Mouse (Mus musculus): ENCODE measurements around the gene Sfxn2. TPM values are rescaled to one million over a fixed set of nuclear protein-coding genes. Genes with fewer than 3 reads are reported as not detected.

Gene Sfxn2
- polyA plus RNA-seq, 1 experiment from 2014 or later = 9.4 TPM

DNA sequence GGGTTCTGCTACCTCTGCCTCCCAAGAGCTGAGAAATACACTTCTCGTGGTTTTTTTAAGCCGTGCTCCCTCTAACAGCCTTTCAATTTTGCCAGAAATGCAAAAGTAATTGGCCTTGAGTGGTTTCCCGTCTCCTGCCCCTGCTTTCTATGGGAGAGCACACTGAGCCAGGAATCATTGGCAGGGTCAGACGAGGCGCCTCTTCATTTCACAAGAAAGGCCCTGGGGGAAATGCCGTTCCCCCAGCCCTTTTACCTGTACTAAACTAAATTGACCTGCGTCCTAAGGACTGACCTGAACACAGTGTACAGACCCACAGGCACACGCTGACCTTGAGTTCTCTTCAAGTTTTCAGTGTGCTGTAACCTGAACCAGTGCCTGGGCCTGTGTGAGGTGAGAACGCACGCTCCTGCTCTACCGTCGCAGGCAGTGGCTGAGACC is 72.9 kb downstream of the Sfxn2 start:
- no peak for ATAC-seq (ENCODE audit: low FRiP score, low TSS enrichment)
- no peak overlapping the region for H3K9ac ChIP-seq (ENCODE audit: low read length)
- 79% methylated on average over 12 of the region's 12 CpGs for WGBS
- no peaks in the 10 kb centered on the region for H3K9me3 ChIP-seq (ENCODE audit: control insufficient read depth, low read length)
- H3K4me1 ChIP-seq (replicated peaks; ENCODE audit: control insufficient read depth, insufficient read depth) = peaks cover 26% of the 10 kb centered on the region
- DNase-seq (ENCODE audit: low spot score) = no peak
- H3K27ac ChIP-seq (replicated peaks) = no peak overlapping the region
- H3K4me2 ChIP-seq (replicated peaks; ENCODE audit: low read depth) = no peak overlapping the region
- no peak overlapping the region for H3K4me3 ChIP-seq (ENCODE audit: low read depth, low read length)
- H3K27me3 ChIP-seq (ENCODE audit: control insufficient read depth, insufficient read depth, low read length) = no peaks in the 10 kb centered on the region
- H3K36me3 ChIP-seq (ENCODE audit: control insufficient read depth, insufficient read depth, low read length) = peaks cover 4% of the 10 kb centered on the region; the same call in 1 of the 2 replicates
- TF ChIP-seq EP300 (optimal IDR thresholded peaks at IDR 0.05) (no peak), CTCF (IDR thresholded peaks at IDR 0.05; ENCODE audit: low read depth) (no peak)

DNA sequence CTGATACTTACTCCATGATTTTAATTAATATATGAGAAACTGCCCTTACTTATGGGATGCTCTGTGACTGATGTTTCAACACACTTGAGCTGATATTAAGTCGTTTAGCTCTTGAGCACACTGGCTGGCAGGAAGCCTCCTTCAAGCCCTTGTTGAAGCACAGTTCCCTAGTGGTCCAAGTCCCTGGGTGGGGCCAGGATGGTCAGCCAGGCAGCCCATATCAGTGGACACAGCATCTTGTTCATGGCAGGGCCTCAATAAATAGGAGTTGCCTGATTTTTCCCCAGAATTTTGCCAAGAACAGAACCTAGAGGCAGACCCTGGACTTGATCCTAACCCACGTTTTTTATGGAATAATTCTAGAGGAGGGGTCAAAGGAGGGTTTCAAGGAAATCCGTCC is 74.1 kb downstream of the Sfxn2 start:
- H3K27me3 ChIP-seq (ENCODE audit: control insufficient read depth, insufficient read depth, low read length) = no peaks in the 10 kb centered on the region
- no peak for ATAC-seq (ENCODE audit: low FRiP score, low TSS enrichment)
- 45% methylated on average over 3 of the region's 3 CpGs for WGBS
- no peak overlapping the region for H3K4me2 ChIP-seq (replicated peaks; ENCODE audit: low read depth)
- H3K9me3 ChIP-seq (ENCODE audit: control insufficient read depth, low read length) = no peaks in the 10 kb centered on the region
- peaks cover 18% of the 10 kb centered on the region for H3K4me1 ChIP-seq (replicated peaks; ENCODE audit: control insufficient read depth, insufficient read depth)
- no peak for DNase-seq (ENCODE audit: low spot score)
- TF ChIP-seq CTCF (IDR thresholded peaks at IDR 0.05; ENCODE audit: low read depth) (no peak), EP300 (optimal IDR thresholded peaks at IDR 0.05) (no peak)
- no peak overlapping the region for H3K9ac ChIP-seq (ENCODE audit: low read length)
- peaks cover 5% of the 10 kb centered on the region; the same call in 1 of the 2 replicates for H3K36me3 ChIP-seq (ENCODE audit: control insufficient read depth, insufficient read depth, low read length)
- H3K27ac ChIP-seq (replicated peaks) = no peak overlapping the region
- H3K4me3 ChIP-seq (ENCODE audit: low read depth, low read length) = no peak overlapping the region

Other genes with a start within 250 kb of the Sfxn2 start
- gene Psd, start 246.2 kb upstream of the Sfxn2 start, polyA plus RNA-seq (2015; fragmentation: Nextera tagmentation; extraction: Ambion mirVana) = 44.9 and 59.2 TPM in 2 replicates
- gene Fbxl15, start 245.2 kb upstream of the Sfxn2 start, polyA plus RNA-seq (2015; fragmentation: Nextera tagmentation; extraction: Ambion mirVana) = 13.2 and 14.8 TPM in 2 replicates
- 75.3 and 77.5 TPM in 2 replicates for gene Cuedc2, start 234.7 kb upstream of the Sfxn2 start, polyA plus RNA-seq (2015; fragmentation: Nextera tagmentation; extraction: Ambion mirVana)
- 5.3 and 7.7 TPM in 2 replicates for gene Mfsd13a, start 232.2 kb upstream of the Sfxn2 start, polyA plus RNA-seq (2015; fragmentation: Nextera tagmentation; extraction: Ambion mirVana)
- 1.6 and 1.7 TPM in 2 replicates for gene 2310034G01Rik, start 223.1 kb upstream of the Sfxn2 start, polyA plus RNA-seq (2015; fragmentation: Nextera tagmentation; extraction: Ambion mirVana)
- 90.1 and 94.7 TPM in 2 replicates for gene Actr1a, start 177.6 kb upstream of the Sfxn2 start, polyA plus RNA-seq (2015; fragmentation: Nextera tagmentation; extraction: Ambion mirVana)
- 9.5 and 9.9 TPM in 2 replicates for gene Sufu, start 176.5 kb upstream of the Sfxn2 start, polyA plus RNA-seq (2015; fragmentation: Nextera tagmentation; extraction: Ambion mirVana)
- 15.1 and 16.4 TPM in 2 replicates for gene Trim8, start 71.7 kb upstream of the Sfxn2 start, polyA plus RNA-seq (2015; fragmentation: Nextera tagmentation; extraction: Ambion mirVana)
- gene Arl3, start 167 bp upstream of the Sfxn2 start, polyA plus RNA-seq (2015; fragmentation: Nextera tagmentation; extraction: Ambion mirVana) = 39.6 and 41.6 TPM in 2 replicates
- gene Wbp1l, start 25.7 kb downstream of the Sfxn2 start, polyA plus RNA-seq (2015; fragmentation: Nextera tagmentation; extraction: Ambion mirVana) = 31.2 and 32.9 TPM in 2 replicates
- 0.12 TPM in 1 of 2 replicates, not detected in the other for gene Cyp17a1, start 99.8 kb downstream of the Sfxn2 start, polyA plus RNA-seq (2015; fragmentation: Nextera tagmentation; extraction: Ambion mirVana)
- 15.6 and 17.0 TPM in 2 replicates for gene Borcs7, start 116.5 kb downstream of the Sfxn2 start, polyA plus RNA-seq (2015; fragmentation: Nextera tagmentation; extraction: Ambion mirVana)
- gene As3mt, start 134.1 kb downstream of the Sfxn2 start, polyA plus RNA-seq (2015; fragmentation: Nextera tagmentation; extraction: Ambion mirVana) = 17.0 and 17.7 TPM in 2 replicates
- 2.0 and 2.1 TPM in 2 replicates for gene Cnnm2, start 188.2 kb downstream of the Sfxn2 start, polyA plus RNA-seq (2015; fragmentation: Nextera tagmentation; extraction: Ambion mirVana)

Measured in stomach, postnatal 0 days (tissue).